Mouse (Mus musculus) thymus, adult 2 months (tissue): ENCODE measurements around the gene Lrrc75b.

Experiments used
- CTCF ChIP-seq: fragments of 200-500 bp; IDR thresholded peaks from 2 replicates; pipeline ENCODE4 v1.5.1; 2012; ENCODE audit warnings: mild to moderate bottlenecking, control low read depth, low read length, moderate library complexity, borderline replicate concordance; ENCODE audit not compliant: control insufficient read depth, poor library complexity, insufficient read depth; ENCODE audit errors: extremely low read depth
- POLR2A ChIP-seq: fragments of 200-500 bp; IDR thresholded peaks from 2 replicates; pipeline ENCODE4 v1.6.1; 2012; ENCODE audit warnings: mild to moderate bottlenecking, low read length, control low read depth, moderate library complexity; ENCODE audit not compliant: control insufficient read depth, poor library complexity, insufficient read depth; ENCODE audit errors: extremely low read depth

DNA sequence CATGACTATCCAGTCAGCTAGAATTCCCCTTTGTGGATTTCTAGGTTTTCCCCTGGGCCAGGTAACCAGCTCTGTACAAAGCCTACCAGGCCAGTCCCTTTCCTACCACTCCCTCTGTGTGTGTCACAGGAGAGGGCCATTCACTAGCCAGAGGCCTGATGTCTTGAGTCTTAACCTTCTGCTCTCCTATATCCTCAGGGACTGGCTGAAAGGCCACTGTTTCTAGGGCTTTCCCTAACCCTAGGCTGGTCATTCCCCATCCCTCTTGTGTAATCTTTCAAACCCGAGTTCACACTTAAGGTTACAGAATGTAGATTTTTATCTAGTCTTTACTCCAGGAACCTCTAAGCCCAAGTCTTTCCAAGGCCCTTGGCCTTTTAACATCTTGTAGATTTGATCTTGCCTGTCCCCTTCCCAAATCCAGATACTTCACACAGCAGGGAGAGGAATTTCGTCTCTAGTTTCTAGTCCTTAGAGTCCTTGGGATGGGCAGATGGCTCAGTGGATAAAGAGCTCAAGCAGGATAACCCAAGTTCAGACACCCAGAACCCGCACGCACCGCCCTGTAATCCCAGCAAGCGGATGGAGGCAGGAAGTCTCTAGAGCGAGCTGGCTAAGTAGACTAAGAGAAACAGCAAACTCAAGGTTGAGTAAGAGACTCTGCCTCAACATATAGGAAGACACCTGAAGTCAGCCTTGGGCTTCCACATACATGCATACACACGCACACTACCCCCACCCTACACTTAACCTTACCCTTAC, 46.6 kb downstream of the Lrrc75b start:
- TF ChIP-seq CTCF (no peak), POLR2A (no peak)
